Mouse (Mus musculus): ENCODE results near the gene Calhm2. TPM values are rescaled to one million over a fixed set of nuclear protein-coding genes. Genes with fewer than 3 reads are reported as not detected.

The Calhm2 gene
- polyA plus RNA-seq (2016; fragmentation: Nextera tagmentation; extraction: Ambion mirVana), result 2.8 TPM in 2 replicates

GRCm38 (mm10) chr19:47137771-47138421, at the start of gene Calhm2:
Gene Calhm2, minus strand, starts transcription at chr19:47138294.
- WGBS, result 7% methylated on average over 28 of the region's 28 CpGs
- peaks cover 33% of the 10 kb centered on the region for H3K27me3 ChIP-seq (replicated peaks; ENCODE audit: low read depth, poor library complexity, severe bottlenecking)
- peaks cover 22% of the 10 kb centered on the region for H3K36me3 ChIP-seq (replicated peaks)
- H3K27ac ChIP-seq (replicated peaks), result peak within 1 kb of the TSS; percentile 81
- peak; percentile 63 for DNase-seq (ENCODE audit: low spot score)
- H3K9me3 ChIP-seq, result no peaks in the 10 kb centered on the region
- H3K4me1 ChIP-seq, result peaks cover 38% of the 10 kb centered on the region
- peak within 1 kb of the TSS; percentile 55 for H3K4me3 ChIP-seq

GRCm38 (mm10) chr19:47186514-47187275, 48.6 kb upstream of the Calhm2 start:
- Histone ChIP-seq H3K27ac (replicated peaks) (no peak overlapping the region), H3K27me3 (replicated peaks; ENCODE audit: low read depth, poor library complexity, severe bottlenecking) (peaks cover 6% of the 10 kb centered on the region), H3K4me1 (peaks cover 27% of the 10 kb centered on the region), H3K36me3 (replicated peaks) (no peaks in the 10 kb centered on the region), H3K9me3 (peaks cover 6% of the 10 kb centered on the region), H3K4me3 (no peak overlapping the region)
- 51% methylated on average over 15 of the region's 15 CpGs for WGBS
- DNase-seq (ENCODE audit: low spot score), result no peak

- Histone ChIP-seq H3K27ac (replicated peaks) (no peak overlapping the region), H3K4me1 (peaks cover 30% of the 10 kb centered on the region), H3K27me3 (replicated peaks; ENCODE audit: low read depth, poor library complexity, severe bottlenecking) (peaks cover 26% of the 10 kb centered on the region), H3K4me3 (no peak overlapping the region), H3K9me3 (peaks cover 10% of the 10 kb centered on the region), H3K36me3 (replicated peaks) (no peaks in the 10 kb centered on the region)
- 72% methylated on average over 4 of the region's 4 CpGs for WGBS
- no peak for DNase-seq (ENCODE audit: low spot score)
Measured at GRCm38 (mm10) chr19:47184736-47185135, 46.6 kb upstream of the Calhm2 start.

- Histone ChIP-seq H3K9me3 (peaks cover 10% of the 10 kb centered on the region), H3K27ac (replicated peaks) (no peak overlapping the region), H3K27me3 (replicated peaks; ENCODE audit: low read depth, poor library complexity, severe bottlenecking) (peaks cover 31% of the 10 kb centered on the region), H3K4me3 (no peak overlapping the region), H3K36me3 (replicated peaks) (no peaks in the 10 kb centered on the region), H3K4me1 (peaks cover 36% of the 10 kb centered on the region)
- 58% methylated on average over 8 of the region's 8 CpGs for WGBS
- DNase-seq (ENCODE audit: low spot score), result no peak
Measured at GRCm38 (mm10) chr19:47184221-47184620, 46.1 kb upstream of the Calhm2 start.

- H3K4me1 ChIP-seq, result peaks cover 27% of the 10 kb centered on the region
- no peaks in the 10 kb centered on the region for H3K36me3 ChIP-seq (replicated peaks)
- H3K4me3 ChIP-seq, result peak overlapping the region; percentile 80; the same call in 1 of the 2 replicates
- 13% methylated on average over 8 of the region's 8 CpGs for WGBS
- no peak overlapping the region for H3K27ac ChIP-seq (replicated peaks)
- peaks cover 10% of the 10 kb centered on the region for H3K9me3 ChIP-seq
- DNase-seq (ENCODE audit: low spot score), result no peak
- peaks cover 67% of the 10 kb centered on the region for H3K27me3 ChIP-seq (replicated peaks; ENCODE audit: low read depth, poor library complexity, severe bottlenecking)
Measured at GRCm38 (mm10) chr19:47180011-47180410, 41.9 kb upstream of the Calhm2 start.

- WGBS, result 1% methylated on average over 42 of the region's 42 CpGs
- H3K27ac ChIP-seq (replicated peaks), result peak overlapping the region; percentile 75
Measured at GRCm38 (mm10) chr19:47179272-47179809, 41.2 kb upstream of the Calhm2 start.

GRCm38 (mm10) chr19:47178431-47179271, 40.6 kb upstream of the Calhm2 start, which contains the start of gene Neurl1a:
Gene Neurl1a, plus strand, starts transcription at chr19:47178820.
- Histone ChIP-seq H3K4me3 (peak within 1 kb of the TSS; percentile 80), H3K27me3 (replicated peaks; ENCODE audit: low read depth, poor library complexity, severe bottlenecking) (peaks cover 68% of the 10 kb centered on the region), H3K9me3 (peaks cover 10% of the 10 kb centered on the region), H3K27ac (replicated peaks) (peak within 1 kb of the TSS; percentile 75), H3K4me1 (peaks cover 19% of the 10 kb centered on the region), H3K36me3 (replicated peaks) (no peaks in the 10 kb centered on the region)
- peak; percentile 78 for DNase-seq (ENCODE audit: low spot score)
- under 1% methylated on average over 91 of the region's 98 CpGs for WGBS

More at GRCm38 (mm10) chr19:47179272-47179809, 41.2 kb upstream of the Calhm2 start:
- Histone ChIP-seq H3K9me3 (peaks cover 10% of the 10 kb centered on the region), H3K36me3 (replicated peaks) (no peaks in the 10 kb centered on the region), H3K4me3 (peak overlapping the region; percentile 80), H3K4me1 (peaks cover 26% of the 10 kb centered on the region), H3K27me3 (replicated peaks; ENCODE audit: low read depth, poor library complexity, severe bottlenecking) (peaks cover 68% of the 10 kb centered on the region)
- peak; percentile 49 for DNase-seq (ENCODE audit: low spot score)

GRCm38 (mm10) chr19:47178001-47178400, 39.9 kb upstream of the Calhm2 start:
- no peaks in the 10 kb centered on the region for H3K36me3 ChIP-seq (replicated peaks)
- peaks cover 10% of the 10 kb centered on the region for H3K9me3 ChIP-seq
- no peak overlapping the region for H3K27ac ChIP-seq (replicated peaks)
- H3K27me3 ChIP-seq (replicated peaks; ENCODE audit: low read depth, poor library complexity, severe bottlenecking), result peaks cover 68% of the 10 kb centered on the region
- 19% methylated on average over 10 of the region's 10 CpGs for WGBS
- peak; percentile 57 for DNase-seq (ENCODE audit: low spot score)
- peak overlapping the region; percentile 80 for H3K4me3 ChIP-seq
- H3K4me1 ChIP-seq, result peaks cover 18% of the 10 kb centered on the region

- Histone ChIP-seq H3K4me3 (no peak overlapping the region), H3K36me3 (replicated peaks) (no peaks in the 10 kb centered on the region), H3K27me3 (replicated peaks; ENCODE audit: low read depth, poor library complexity, severe bottlenecking) (peaks cover 68% of the 10 kb centered on the region), H3K4me1 (peaks cover 18% of the 10 kb centered on the region), H3K9me3 (peaks cover 7% of the 10 kb centered on the region), H3K27ac (replicated peaks) (no peak overlapping the region)
- WGBS, result 89% methylated on average over 2 of the region's 2 CpGs
- no peak for DNase-seq (ENCODE audit: low spot score)
Measured at GRCm38 (mm10) chr19:47176916-47177505, 38.9 kb upstream of the Calhm2 start.

- H3K9me3 ChIP-seq, result no peaks in the 10 kb centered on the region
- peaks cover 55% of the 10 kb centered on the region for H3K27me3 ChIP-seq (replicated peaks; ENCODE audit: low read depth, poor library complexity, severe bottlenecking)
- 73% methylated on average over 2 of the region's 2 CpGs for WGBS
- peaks cover 18% of the 10 kb centered on the region for H3K4me1 ChIP-seq
- no peaks in the 10 kb centered on the region for H3K36me3 ChIP-seq (replicated peaks)
- DNase-seq (ENCODE audit: low spot score), result no peak
- H3K4me3 ChIP-seq, result no peak overlapping the region
- H3K27ac ChIP-seq (replicated peaks), result no peak overlapping the region
Measured at GRCm38 (mm10) chr19:47175472-47175871, 37.4 kb upstream of the Calhm2 start.

GRCm38 (mm10) chr19:47174515-47174914, 36.4 kb upstream of the Calhm2 start:
- Histone ChIP-seq H3K36me3 (replicated peaks) (no peaks in the 10 kb centered on the region), H3K9me3 (no peaks in the 10 kb centered on the region), H3K4me3 (no peak overlapping the region), H3K27ac (replicated peaks) (no peak overlapping the region), H3K27me3 (replicated peaks; ENCODE audit: low read depth, poor library complexity, severe bottlenecking) (peaks cover 45% of the 10 kb centered on the region), H3K4me1 (peaks cover 12% of the 10 kb centered on the region)
- 59% methylated on average over 3 of the region's 3 CpGs for WGBS
- no peak for DNase-seq (ENCODE audit: low spot score)
